Mouse (Mus musculus): ENCODE data around the gene Nppa. TPM values are rescaled to one million over a fixed set of nuclear protein-coding genes. Genes with fewer than 3 reads are reported as not detected.

Gene Nppa
- polyA plus RNA-seq, 1 experiment from 2014 or later, result 19.5 TPM

DNA sequence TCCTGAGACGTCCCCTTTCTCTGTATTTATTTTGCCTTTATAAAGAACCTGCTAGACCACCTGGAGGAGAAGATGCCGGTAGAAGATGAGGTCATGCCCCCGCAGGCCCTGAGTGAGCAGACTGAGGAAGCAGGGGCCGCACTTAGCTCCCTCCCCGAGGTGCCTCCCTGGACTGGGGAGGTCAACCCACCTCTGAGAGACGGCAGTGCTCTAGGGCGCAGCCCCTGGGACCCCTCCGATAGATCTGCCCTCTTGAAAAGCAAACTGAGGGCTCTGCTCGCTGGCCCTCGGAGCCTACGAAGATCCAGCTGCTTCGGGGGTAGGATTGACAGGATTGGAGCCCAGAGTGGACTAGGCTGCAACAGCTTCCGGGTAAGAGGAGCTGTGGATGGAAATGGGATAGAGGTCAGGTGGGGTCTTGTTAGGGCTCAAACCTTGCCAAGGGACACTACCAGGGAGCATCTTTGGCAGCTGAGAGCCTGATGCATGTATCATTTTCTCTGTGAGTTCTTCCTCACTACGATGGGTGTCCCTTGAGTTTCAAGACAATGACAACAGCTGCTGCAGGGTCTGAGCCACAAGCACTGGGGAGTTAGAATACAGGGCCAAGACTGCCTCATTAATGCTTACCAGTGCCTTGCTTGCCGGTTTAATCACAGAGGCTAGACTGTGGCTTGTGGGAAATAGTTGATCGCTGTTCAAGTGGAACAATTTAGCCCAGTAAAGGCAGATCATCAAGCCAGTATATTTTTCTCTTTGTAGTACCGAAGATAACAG lies 679 bp downstream of the Nppa start:
- Histone ChIP-seq H3K4me2 (ENCODE audit: low read depth, low read length) (no peak overlapping the region), H3K9me3 (replicated peaks; ENCODE audit: control insufficient read depth, low read length) (no peaks in the 10 kb centered on the region), H3K27me3 (ENCODE audit: control insufficient read depth, insufficient read depth, low read length) (no peaks in the 10 kb centered on the region), H3K27ac (replicated peaks; ENCODE audit: low read depth, low read length) (no peak overlapping the region), H3K9ac (replicated peaks; ENCODE audit: low read length) (no peak overlapping the region), H3K4me3 (ENCODE audit: low read depth, low read length) (no peak overlapping the region), H3K36me3 (replicated peaks; ENCODE audit: control insufficient read depth, insufficient read depth, low read depth, low read length) (no peaks in the 10 kb centered on the region), H3K4me1 (ENCODE audit: control insufficient read depth, insufficient read depth, low read length) (no peaks in the 10 kb centered on the region)
- 80% methylated on average over 17 of the region's 17 CpGs for WGBS
- ATAC-seq (replicated peaks; ENCODE audit: insufficient number of reproducible peaks, low FRiP score, low TSS enrichment, low read depth), result no peak
- DNase-seq (ENCODE audit: low spot score), result no peak

DNA sequence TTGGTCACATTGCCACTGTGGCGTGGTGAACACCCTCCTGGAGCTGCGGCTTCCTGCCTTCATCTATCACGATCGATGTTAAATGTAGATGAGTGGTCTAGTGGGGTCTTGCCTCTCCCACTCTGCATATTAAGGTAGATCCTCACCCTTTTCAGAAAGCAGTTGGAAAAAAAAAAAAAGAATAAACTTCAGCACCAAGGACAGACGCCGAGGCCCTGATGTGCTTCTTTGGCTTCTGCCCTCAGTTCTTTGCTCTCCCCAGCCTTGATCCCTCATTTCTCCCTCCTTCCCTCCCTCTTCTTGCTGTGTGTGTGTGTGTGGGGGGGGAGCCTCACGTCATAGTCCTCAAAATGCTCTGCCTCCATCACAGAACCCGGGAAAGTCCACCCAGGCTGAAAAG lies 1.3 kb downstream of the Nppa start:
- H3K27ac ChIP-seq (replicated peaks; ENCODE audit: low read depth, low read length), result no peak overlapping the region

DNA sequence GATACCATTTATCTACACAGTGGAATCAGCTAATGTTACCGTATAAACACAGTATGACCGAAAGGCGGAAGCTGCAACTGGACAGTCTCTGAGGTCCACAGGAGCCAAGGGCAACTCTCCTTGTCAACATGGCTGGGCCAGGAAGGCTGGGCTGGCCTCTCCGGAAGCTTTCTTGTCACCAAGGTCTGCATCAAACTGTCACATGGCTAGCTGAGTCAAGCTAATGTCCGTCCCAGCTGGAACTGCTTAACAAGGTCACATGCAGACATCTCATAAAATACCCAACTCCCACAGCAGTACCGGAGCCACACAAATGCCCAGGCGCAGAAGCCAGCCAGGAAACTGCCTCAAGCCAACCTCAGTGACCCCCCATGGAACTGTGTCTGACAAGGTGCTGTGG lies 3.8 kb downstream of the Nppa start:
- peaks cover 14% of the 10 kb centered on the region for H3K36me3 ChIP-seq (replicated peaks; ENCODE audit: control insufficient read depth, insufficient read depth, low read depth, low read length)
- DNase-seq (ENCODE audit: low spot score) (no peak), ATAC-seq (replicated peaks; ENCODE audit: insufficient number of reproducible peaks, low FRiP score, low TSS enrichment, low read depth) (no peak)
- H3K9me3 ChIP-seq (replicated peaks; ENCODE audit: control insufficient read depth, low read length), result no peaks in the 10 kb centered on the region
- no peaks in the 10 kb centered on the region for H3K4me1 ChIP-seq (ENCODE audit: control insufficient read depth, insufficient read depth, low read length)
- no peak overlapping the region for H3K9ac ChIP-seq (replicated peaks; ENCODE audit: low read length)
- WGBS, result 82% methylated on average over 7 of the region's 7 CpGs
- H3K4me2 ChIP-seq (ENCODE audit: low read depth, low read length), result no peak overlapping the region
- no peak overlapping the region for H3K4me3 ChIP-seq (ENCODE audit: low read depth, low read length)
- no peak overlapping the region for H3K27ac ChIP-seq (replicated peaks; ENCODE audit: low read depth, low read length)
- H3K27me3 ChIP-seq (ENCODE audit: control insufficient read depth, insufficient read depth, low read length), result no peaks in the 10 kb centered on the region

More for the DNA sequence above, 1.3 kb downstream of the Nppa start:
- no peaks in the 10 kb centered on the region for H3K4me1 ChIP-seq (ENCODE audit: control insufficient read depth, insufficient read depth, low read length)
- DNase-seq (ENCODE audit: low spot score) (peak; percentile 41), ATAC-seq (replicated peaks; ENCODE audit: insufficient number of reproducible peaks, low FRiP score, low TSS enrichment, low read depth) (no peak)
- no peak overlapping the region for H3K9ac ChIP-seq (replicated peaks; ENCODE audit: low read length)
- WGBS, result 51% methylated on average over 8 of the region's 8 CpGs
- H3K9me3 ChIP-seq (replicated peaks; ENCODE audit: control insufficient read depth, low read length), result no peaks in the 10 kb centered on the region
- no peak overlapping the region for H3K4me3 ChIP-seq (ENCODE audit: low read depth, low read length)
- no peaks in the 10 kb centered on the region for H3K27me3 ChIP-seq (ENCODE audit: control insufficient read depth, insufficient read depth, low read length)
- H3K4me2 ChIP-seq (ENCODE audit: low read depth, low read length), result no peak overlapping the region
- peaks cover 5% of the 10 kb centered on the region; the same call in 1 of the 2 replicates for H3K36me3 ChIP-seq (replicated peaks; ENCODE audit: control insufficient read depth, insufficient read depth, low read depth, low read length)

DNA sequence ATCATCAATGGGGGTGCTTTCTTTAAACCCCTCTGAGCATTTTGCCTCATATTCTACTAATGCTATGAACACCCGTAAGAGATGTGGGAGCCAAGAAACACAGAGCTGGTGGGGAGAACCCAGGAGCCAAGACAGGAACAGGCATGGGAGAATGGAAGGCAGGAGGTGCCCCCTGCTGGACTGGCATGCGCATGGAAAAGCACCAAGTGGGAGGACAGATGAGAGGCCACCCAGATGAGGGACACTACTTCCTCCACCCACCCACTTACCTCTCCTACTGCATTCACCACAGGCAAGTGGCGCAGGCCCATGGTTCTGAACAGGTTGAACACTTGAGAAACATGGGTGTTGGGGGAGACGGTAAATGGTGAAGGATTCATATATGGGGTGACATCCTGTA lies 7.9 kb downstream of the Nppa start:
- WGBS, result 86% methylated on average over 4 of the region's 4 CpGs
- H3K9ac ChIP-seq (replicated peaks; ENCODE audit: low read length), result no peak overlapping the region
- peaks cover 14% of the 10 kb centered on the region for H3K36me3 ChIP-seq (replicated peaks; ENCODE audit: control insufficient read depth, insufficient read depth, low read depth, low read length)
- no peaks in the 10 kb centered on the region for H3K4me1 ChIP-seq (ENCODE audit: control insufficient read depth, insufficient read depth, low read length)
- no peaks in the 10 kb centered on the region for H3K9me3 ChIP-seq (replicated peaks; ENCODE audit: control insufficient read depth, low read length)
- ATAC-seq (replicated peaks; ENCODE audit: insufficient number of reproducible peaks, low FRiP score, low TSS enrichment, low read depth) (no peak), DNase-seq (ENCODE audit: low spot score) (peak; percentile 23)
- no peak overlapping the region for H3K4me3 ChIP-seq (ENCODE audit: low read depth, low read length)
- no peak overlapping the region for H3K27ac ChIP-seq (replicated peaks; ENCODE audit: low read depth, low read length)
- H3K27me3 ChIP-seq (ENCODE audit: control insufficient read depth, insufficient read depth, low read length), result no peaks in the 10 kb centered on the region
- no peak overlapping the region for H3K4me2 ChIP-seq (ENCODE audit: low read depth, low read length)

DNA sequence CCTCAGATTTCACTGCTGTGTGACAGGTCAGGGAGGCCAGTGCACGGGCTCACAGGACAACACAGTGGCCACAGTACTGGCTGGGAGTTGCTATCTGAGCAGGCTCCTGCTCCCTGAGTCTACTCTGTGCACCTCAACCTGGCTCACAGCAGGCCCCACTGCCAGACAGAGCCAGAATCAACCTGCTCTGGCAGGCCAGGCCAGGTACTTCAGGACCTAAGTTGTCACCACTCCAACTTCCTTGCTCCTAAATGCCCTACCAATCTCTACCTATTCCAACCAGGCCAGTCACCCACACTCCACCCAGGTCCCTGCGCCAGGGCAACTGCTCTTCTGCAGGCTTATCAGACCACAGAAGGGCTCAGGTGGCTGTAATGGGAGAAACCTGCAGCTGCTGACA lies 9.1 kb downstream of the Nppa start:
- 93% methylated on average over 2 of the region's 2 CpGs for WGBS
- Histone ChIP-seq H3K4me2 (ENCODE audit: low read depth, low read length) (no peak overlapping the region; the same call in 1 of the 2 replicates), H3K9ac (replicated peaks; ENCODE audit: low read length) (no peak overlapping the region), H3K36me3 (replicated peaks; ENCODE audit: control insufficient read depth, insufficient read depth, low read depth, low read length) (peaks cover 16% of the 10 kb centered on the region), H3K4me1 (ENCODE audit: control insufficient read depth, insufficient read depth, low read length) (no peaks in the 10 kb centered on the region), H3K9me3 (replicated peaks; ENCODE audit: control insufficient read depth, low read length) (no peaks in the 10 kb centered on the region), H3K27ac (replicated peaks; ENCODE audit: low read depth, low read length) (no peak overlapping the region), H3K27me3 (ENCODE audit: control insufficient read depth, insufficient read depth, low read length) (no peaks in the 10 kb centered on the region), H3K4me3 (ENCODE audit: low read depth, low read length) (no peak overlapping the region)
- no peak for DNase-seq (ENCODE audit: low spot score)
- ATAC-seq (replicated peaks; ENCODE audit: insufficient number of reproducible peaks, low FRiP score, low TSS enrichment, low read depth), result no peak

DNA sequence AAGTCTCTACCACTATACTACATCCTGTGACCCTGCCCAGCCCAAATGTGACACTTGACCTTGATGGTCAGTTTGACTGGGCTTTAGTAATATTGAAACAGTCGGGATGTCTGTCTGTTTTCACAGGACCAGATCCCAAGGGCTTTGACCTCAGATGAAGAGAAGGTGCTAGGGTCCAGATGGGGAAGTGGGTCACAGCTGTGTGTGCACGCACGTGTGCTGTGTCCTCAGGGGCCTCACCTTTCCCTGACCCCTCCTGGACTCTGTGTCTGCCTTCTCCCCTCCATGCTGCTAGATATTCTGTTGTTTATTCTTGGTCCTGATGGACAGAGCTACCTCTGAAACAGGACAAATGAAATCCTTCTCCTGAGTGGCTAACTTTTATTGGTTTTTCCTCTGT lies 10.8 kb downstream of the Nppa start:
- ATAC-seq (replicated peaks; ENCODE audit: insufficient number of reproducible peaks, low FRiP score, low TSS enrichment, low read depth), result no peak
- H3K4me3 ChIP-seq (ENCODE audit: low read depth, low read length), result no peak overlapping the region
- H3K4me2 ChIP-seq (ENCODE audit: low read depth, low read length), result no peak overlapping the region
- no peak overlapping the region for H3K27ac ChIP-seq (replicated peaks; ENCODE audit: low read depth, low read length)
- no peaks in the 10 kb centered on the region for H3K27me3 ChIP-seq (ENCODE audit: control insufficient read depth, insufficient read depth, low read length)
- WGBS, result 57% methylated on average over 3 of the region's 3 CpGs
- H3K36me3 ChIP-seq (replicated peaks; ENCODE audit: control insufficient read depth, insufficient read depth, low read depth, low read length), result peaks cover 18% of the 10 kb centered on the region
- no peak overlapping the region for H3K9ac ChIP-seq (replicated peaks; ENCODE audit: low read length)
- H3K9me3 ChIP-seq (replicated peaks; ENCODE audit: control insufficient read depth, low read length), result no peaks in the 10 kb centered on the region
- no peaks in the 10 kb centered on the region for H3K4me1 ChIP-seq (ENCODE audit: control insufficient read depth, insufficient read depth, low read length)
- DNase-seq (ENCODE audit: low spot score), result no peak

DNA sequence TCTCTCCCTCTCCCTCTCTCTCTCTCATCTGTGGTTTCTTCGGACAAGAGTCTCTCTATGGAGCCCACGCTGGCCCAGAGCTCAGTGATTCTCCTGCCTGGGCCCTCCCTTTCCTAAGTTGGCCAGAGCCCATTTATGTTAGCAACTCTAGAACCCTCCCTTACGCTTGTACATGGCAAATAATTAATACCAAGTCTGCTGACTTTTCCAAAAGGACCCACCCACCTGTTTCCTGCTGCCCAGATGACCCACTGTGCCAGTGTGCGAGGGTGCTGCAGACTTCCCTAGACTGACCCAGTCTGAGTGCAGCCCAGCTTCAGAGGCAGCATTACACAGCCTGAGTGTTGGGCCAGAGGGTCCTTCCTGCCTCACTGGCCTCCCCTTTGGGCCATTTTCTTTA lies 11.7 kb downstream of the Nppa start:
- Histone ChIP-seq H3K4me2 (ENCODE audit: low read depth, low read length) (no peak overlapping the region), H3K9me3 (replicated peaks; ENCODE audit: control insufficient read depth, low read length) (no peaks in the 10 kb centered on the region), H3K36me3 (replicated peaks; ENCODE audit: control insufficient read depth, insufficient read depth, low read depth, low read length) (peaks cover 17% of the 10 kb centered on the region), H3K27ac (replicated peaks; ENCODE audit: low read depth, low read length) (no peak overlapping the region), H3K27me3 (ENCODE audit: control insufficient read depth, insufficient read depth, low read length) (no peaks in the 10 kb centered on the region), H3K9ac (replicated peaks; ENCODE audit: low read length) (no peak overlapping the region), H3K4me3 (ENCODE audit: low read depth, low read length) (no peak overlapping the region), H3K4me1 (ENCODE audit: control insufficient read depth, insufficient read depth, low read length) (no peaks in the 10 kb centered on the region)
- DNase-seq (ENCODE audit: low spot score), result no peak
- ATAC-seq (replicated peaks; ENCODE audit: insufficient number of reproducible peaks, low FRiP score, low TSS enrichment, low read depth), result no peak
- 89% methylated on average over 4 of the region's 4 CpGs for WGBS

DNA sequence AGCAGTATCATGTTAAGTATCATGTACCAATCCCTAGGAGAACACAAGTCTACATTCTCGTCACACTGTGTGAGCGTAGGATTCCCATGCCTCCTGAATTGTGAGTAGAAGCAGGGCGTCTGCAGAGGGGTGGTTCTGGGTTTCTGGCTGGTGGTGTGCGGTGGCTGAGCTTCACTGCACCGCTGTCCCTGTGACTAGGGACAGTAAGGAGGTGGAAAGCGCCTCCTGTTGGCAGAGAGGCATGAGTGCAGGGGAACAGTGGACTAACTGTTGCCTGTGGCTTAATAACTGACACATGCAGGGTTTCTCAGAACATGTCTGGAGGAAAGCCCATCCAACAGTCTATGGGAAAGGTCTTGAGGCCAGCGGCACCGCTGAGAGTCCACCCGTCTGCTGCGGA lies 14.9 kb downstream of the Nppa start:
- Histone ChIP-seq H3K4me2 (ENCODE audit: low read depth, low read length) (no peak overlapping the region), H3K27me3 (ENCODE audit: control insufficient read depth, insufficient read depth, low read length) (no peaks in the 10 kb centered on the region), H3K9me3 (replicated peaks; ENCODE audit: control insufficient read depth, low read length) (no peaks in the 10 kb centered on the region), H3K36me3 (replicated peaks; ENCODE audit: control insufficient read depth, insufficient read depth, low read depth, low read length) (peaks cover 12% of the 10 kb centered on the region), H3K27ac (replicated peaks; ENCODE audit: low read depth, low read length) (no peak overlapping the region), H3K4me3 (ENCODE audit: low read depth, low read length) (no peak overlapping the region), H3K4me1 (ENCODE audit: control insufficient read depth, insufficient read depth, low read length) (no peaks in the 10 kb centered on the region; the same call in 1 of the 2 replicates), H3K9ac (replicated peaks; ENCODE audit: low read length) (no peak overlapping the region)
- ATAC-seq (replicated peaks; ENCODE audit: insufficient number of reproducible peaks, low FRiP score, low TSS enrichment, low read depth) (no peak), DNase-seq (ENCODE audit: low spot score) (no peak)
- WGBS, result 81% methylated on average over 10 of the region's 10 CpGs

Data from embryonic facial prominence, embryonic 11.5 days (tissue).